Mouse (Mus musculus): ENCODE results near the gene Hlcs. TPM values are rescaled to one million over a fixed set of nuclear protein-coding genes. Genes with fewer than 3 reads are reported as not detected.

Gene Hlcs
- polyA plus RNA-seq, 1 experiment from 2014 or later: 12.5 TPM

DNA sequence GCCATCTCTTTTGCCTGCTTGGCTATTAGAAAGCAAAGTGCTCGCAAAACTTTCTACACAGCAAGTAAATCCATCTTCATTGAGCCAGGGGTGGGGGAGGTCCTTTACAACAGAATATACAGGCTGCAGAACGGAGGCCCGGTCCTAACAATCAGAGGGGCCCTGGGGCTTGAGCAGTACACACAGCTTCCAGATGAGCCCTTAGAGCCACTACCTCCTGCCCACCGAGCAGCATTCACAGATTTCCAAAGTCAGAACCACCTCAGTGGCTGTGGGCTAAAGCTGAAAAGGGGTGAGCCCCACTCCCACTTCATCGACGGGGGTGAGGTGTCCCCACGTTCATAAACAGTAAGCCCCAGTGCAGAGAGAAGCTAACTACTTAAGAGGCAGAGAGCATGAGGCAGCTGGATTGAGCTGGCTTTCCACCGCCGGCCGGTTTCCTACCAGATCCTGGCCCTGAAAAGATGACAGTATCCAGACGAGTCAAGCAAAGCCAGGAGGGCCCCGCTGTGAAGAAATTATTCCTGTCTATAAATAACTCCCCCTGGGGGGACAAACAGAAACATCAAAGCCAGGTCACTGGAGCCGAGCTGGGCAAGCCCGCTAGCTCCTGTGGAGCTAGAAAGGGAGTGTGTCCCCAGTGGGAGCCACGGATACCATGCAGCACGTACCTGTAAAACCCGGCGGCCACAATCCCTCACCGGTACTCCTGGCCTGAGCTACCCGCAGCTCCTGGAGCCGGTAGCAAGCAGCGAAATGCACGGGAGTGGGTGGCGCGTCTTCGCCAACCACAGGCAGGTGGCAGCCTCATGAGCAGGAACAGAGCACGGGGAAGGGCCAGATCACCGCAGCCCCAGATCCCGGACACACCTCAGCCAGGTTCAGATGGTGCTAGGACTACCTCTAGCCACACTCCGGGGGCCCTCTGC lies 10.8 kb downstream of the Hlcs start:
- Histone ChIP-seq H3K27me3 (ENCODE audit: control insufficient read depth, insufficient read depth, low read length) (0 out of 2 replicates have a peak, but pooled peaks cover 4% of the 10 kb centered on the region), H3K4me3 (ENCODE audit: low read length) (peak overlapping the region; percentile 19), H3K4me1 (ENCODE audit: control insufficient read depth, insufficient read depth, low read length) (peaks cover 8% of the 10 kb centered on the region; the same call in 1 of the 2 replicates), H3K27ac (ENCODE audit: low read depth, low read length) (peak overlapping the region; percentile 30; the same call in 1 of the 2 replicates), H3K36me3 (ENCODE audit: control insufficient read depth, insufficient read depth, low read length) (no peaks in the 10 kb centered on the region), H3K9ac (ENCODE audit: low read depth, low read length) (peak overlapping the region; percentile 45), H3K9me3 (ENCODE audit: control insufficient read depth, low read length) (peaks cover 3% of the 10 kb centered on the region; the same call in 1 of the 2 replicates), H3K4me2 (replicated peaks; ENCODE audit: low read depth, low read length) (peak overlapping the region; percentile 44)
- WGBS: 5% methylated on average over 30 of the region's 30 CpGs
- peak; percentile 70 for ATAC-seq (ENCODE audit: low FRiP score, low TSS enrichment)

DNA sequence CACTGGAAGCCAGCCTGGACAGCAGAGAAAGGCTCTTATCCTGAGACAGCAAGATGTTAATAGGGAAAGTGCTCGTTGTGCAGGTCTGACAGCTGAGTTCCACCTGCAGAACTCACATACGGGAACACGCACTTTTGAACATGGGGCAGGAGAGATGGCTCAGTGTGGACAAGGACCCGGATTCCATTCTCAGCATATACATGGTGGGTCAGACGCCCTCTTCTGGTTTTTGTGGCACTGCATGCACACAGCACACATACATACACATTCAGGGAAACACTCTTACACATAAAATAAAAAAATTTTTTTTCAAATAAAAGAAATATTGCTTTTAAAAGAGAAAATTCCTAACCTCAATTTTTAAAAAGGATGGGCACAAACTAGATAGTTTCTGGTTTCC lies 11.7 kb downstream of the Hlcs start:
- H3K9ac ChIP-seq (ENCODE audit: low read depth, low read length): no peak overlapping the region
- no peak overlapping the region for H3K27ac ChIP-seq (ENCODE audit: low read depth, low read length)
- no peak for ATAC-seq (ENCODE audit: low FRiP score, low TSS enrichment)
- 87% methylated on average over 5 of the region's 5 CpGs for WGBS
- peaks cover 8% of the 10 kb centered on the region; the same call in 1 of the 2 replicates for H3K4me1 ChIP-seq (ENCODE audit: control insufficient read depth, insufficient read depth, low read length)
- H3K9me3 ChIP-seq (ENCODE audit: control insufficient read depth, low read length): peaks cover 3% of the 10 kb centered on the region; the same call in 1 of the 2 replicates
- 0 out of 2 replicates have a peak, but pooled peaks cover 4% of the 10 kb centered on the region for H3K27me3 ChIP-seq (ENCODE audit: control insufficient read depth, insufficient read depth, low read length)
- H3K4me3 ChIP-seq (ENCODE audit: low read length): no peak overlapping the region
- H3K36me3 ChIP-seq (ENCODE audit: control insufficient read depth, insufficient read depth, low read length): no peaks in the 10 kb centered on the region
- H3K4me2 ChIP-seq (replicated peaks; ENCODE audit: low read depth, low read length): no peak overlapping the region

GRCm38 (mm10) chr16:94301194-94301593 lies 12.2 kb downstream of the Hlcs start:
- H3K4me2 ChIP-seq (replicated peaks; ENCODE audit: low read depth, low read length): no peak overlapping the region
- H3K27ac ChIP-seq (ENCODE audit: low read depth, low read length): no peak overlapping the region
- no peaks in the 10 kb centered on the region for H3K36me3 ChIP-seq (ENCODE audit: control insufficient read depth, insufficient read depth, low read length)
- H3K9me3 ChIP-seq (ENCODE audit: control insufficient read depth, low read length): peaks cover 3% of the 10 kb centered on the region; the same call in 1 of the 2 replicates
- no peak overlapping the region for H3K4me3 ChIP-seq (ENCODE audit: low read length)
- no peak overlapping the region for H3K9ac ChIP-seq (ENCODE audit: low read depth, low read length)
- 0 out of 2 replicates have a peak, but pooled peaks cover 4% of the 10 kb centered on the region for H3K27me3 ChIP-seq (ENCODE audit: control insufficient read depth, insufficient read depth, low read length)
- H3K4me1 ChIP-seq (ENCODE audit: control insufficient read depth, insufficient read depth, low read length): peaks cover 8% of the 10 kb centered on the region; the same call in 1 of the 2 replicates
- ATAC-seq (ENCODE audit: low FRiP score, low TSS enrichment): no peak
- WGBS: 89% methylated on average over 4 of the region's 4 CpGs

DNA sequence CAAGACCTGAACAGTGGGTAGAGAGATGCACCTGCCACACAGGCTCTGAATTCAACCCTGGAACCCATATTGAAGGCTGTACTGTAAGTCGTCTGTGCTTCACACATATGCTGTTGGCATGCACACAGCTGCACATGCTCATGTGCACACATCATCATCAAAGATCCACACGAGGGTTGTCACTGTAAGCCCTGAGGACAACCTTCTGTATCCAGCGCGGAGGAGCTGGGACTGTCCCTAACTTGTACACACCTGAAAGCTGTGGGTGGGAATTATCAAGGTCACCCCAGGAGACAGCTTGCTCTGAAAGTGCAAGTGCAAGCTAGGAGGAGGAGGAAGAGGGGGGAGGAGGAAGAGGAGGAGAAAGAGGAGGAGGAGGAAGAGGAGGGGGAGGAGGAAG lies 14.2 kb downstream of the Hlcs start:
- no peaks in the 10 kb centered on the region for H3K36me3 ChIP-seq (ENCODE audit: control insufficient read depth, insufficient read depth, low read length)
- no peak overlapping the region for H3K4me2 ChIP-seq (replicated peaks; ENCODE audit: low read depth, low read length)
- ATAC-seq (ENCODE audit: low FRiP score, low TSS enrichment): no peak
- WGBS: 68% methylated on average over 4 of the region's 4 CpGs
- no peak overlapping the region for H3K27ac ChIP-seq (ENCODE audit: low read depth, low read length)
- 0 out of 2 replicates have a peak, but pooled peaks cover 4% of the 10 kb centered on the region for H3K27me3 ChIP-seq (ENCODE audit: control insufficient read depth, insufficient read depth, low read length)
- H3K4me1 ChIP-seq (ENCODE audit: control insufficient read depth, insufficient read depth, low read length): peaks cover 8% of the 10 kb centered on the region; the same call in 1 of the 2 replicates
- no peak overlapping the region for H3K9ac ChIP-seq (ENCODE audit: low read depth, low read length)
- no peak overlapping the region for H3K4me3 ChIP-seq (ENCODE audit: low read length)
- no peaks in the 10 kb centered on the region for H3K9me3 ChIP-seq (ENCODE audit: control insufficient read depth, low read length)

DNA sequence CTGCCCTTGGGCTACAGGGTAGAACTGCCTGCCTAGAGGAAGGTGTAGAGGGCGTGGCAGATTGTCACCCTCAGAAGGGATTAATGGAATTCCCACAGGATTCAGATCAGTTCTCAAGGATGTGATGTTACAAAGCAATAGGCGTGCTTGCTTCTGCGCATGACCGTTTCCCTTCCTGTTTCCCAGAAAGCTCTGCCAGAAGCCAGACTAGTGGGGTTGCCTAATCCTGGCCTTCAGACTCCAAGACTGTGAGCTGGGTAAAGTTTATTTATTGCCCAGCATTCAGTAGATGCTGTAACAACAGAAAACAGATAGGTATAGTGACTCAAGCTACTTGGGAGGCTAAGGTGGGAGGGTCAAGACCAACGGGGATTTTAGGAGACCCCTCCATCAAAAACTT lies 15.3 kb downstream of the Hlcs start:
- Histone ChIP-seq H3K4me3 (ENCODE audit: low read length) (no peak overlapping the region), H3K4me1 (ENCODE audit: control insufficient read depth, insufficient read depth, low read length) (peaks cover 8% of the 10 kb centered on the region; the same call in 1 of the 2 replicates), H3K27ac (ENCODE audit: low read depth, low read length) (no peak overlapping the region), H3K27me3 (ENCODE audit: control insufficient read depth, insufficient read depth, low read length) (0 out of 2 replicates have a peak, but pooled peaks cover 4% of the 10 kb centered on the region), H3K9ac (ENCODE audit: low read depth, low read length) (no peak overlapping the region), H3K36me3 (ENCODE audit: control insufficient read depth, insufficient read depth, low read length) (no peaks in the 10 kb centered on the region), H3K9me3 (ENCODE audit: control insufficient read depth, low read length) (no peaks in the 10 kb centered on the region), H3K4me2 (replicated peaks; ENCODE audit: low read depth, low read length) (no peak overlapping the region)
- no peak for ATAC-seq (ENCODE audit: low FRiP score, low TSS enrichment)
- 92% methylated on average over 5 of the region's 5 CpGs for WGBS

GRCm38 (mm10) chr16:94291141-94291540 lies 22.2 kb downstream of the Hlcs start:
- no peak for ATAC-seq (ENCODE audit: low FRiP score, low TSS enrichment)
- 83% methylated on average over 4 of the region's 4 CpGs for WGBS
- no peaks in the 10 kb centered on the region for H3K36me3 ChIP-seq (ENCODE audit: control insufficient read depth, insufficient read depth, low read length)
- H3K27me3 ChIP-seq (ENCODE audit: control insufficient read depth, insufficient read depth, low read length): no peaks in the 10 kb centered on the region
- H3K4me1 ChIP-seq (ENCODE audit: control insufficient read depth, insufficient read depth, low read length): no peaks in the 10 kb centered on the region
- no peak overlapping the region for H3K4me3 ChIP-seq (ENCODE audit: low read length)
- H3K4me2 ChIP-seq (replicated peaks; ENCODE audit: low read depth, low read length): no peak overlapping the region
- no peak overlapping the region for H3K27ac ChIP-seq (ENCODE audit: low read depth, low read length)
- H3K9me3 ChIP-seq (ENCODE audit: control insufficient read depth, low read length): no peaks in the 10 kb centered on the region
- no peak overlapping the region for H3K9ac ChIP-seq (ENCODE audit: low read depth, low read length)

DNA sequence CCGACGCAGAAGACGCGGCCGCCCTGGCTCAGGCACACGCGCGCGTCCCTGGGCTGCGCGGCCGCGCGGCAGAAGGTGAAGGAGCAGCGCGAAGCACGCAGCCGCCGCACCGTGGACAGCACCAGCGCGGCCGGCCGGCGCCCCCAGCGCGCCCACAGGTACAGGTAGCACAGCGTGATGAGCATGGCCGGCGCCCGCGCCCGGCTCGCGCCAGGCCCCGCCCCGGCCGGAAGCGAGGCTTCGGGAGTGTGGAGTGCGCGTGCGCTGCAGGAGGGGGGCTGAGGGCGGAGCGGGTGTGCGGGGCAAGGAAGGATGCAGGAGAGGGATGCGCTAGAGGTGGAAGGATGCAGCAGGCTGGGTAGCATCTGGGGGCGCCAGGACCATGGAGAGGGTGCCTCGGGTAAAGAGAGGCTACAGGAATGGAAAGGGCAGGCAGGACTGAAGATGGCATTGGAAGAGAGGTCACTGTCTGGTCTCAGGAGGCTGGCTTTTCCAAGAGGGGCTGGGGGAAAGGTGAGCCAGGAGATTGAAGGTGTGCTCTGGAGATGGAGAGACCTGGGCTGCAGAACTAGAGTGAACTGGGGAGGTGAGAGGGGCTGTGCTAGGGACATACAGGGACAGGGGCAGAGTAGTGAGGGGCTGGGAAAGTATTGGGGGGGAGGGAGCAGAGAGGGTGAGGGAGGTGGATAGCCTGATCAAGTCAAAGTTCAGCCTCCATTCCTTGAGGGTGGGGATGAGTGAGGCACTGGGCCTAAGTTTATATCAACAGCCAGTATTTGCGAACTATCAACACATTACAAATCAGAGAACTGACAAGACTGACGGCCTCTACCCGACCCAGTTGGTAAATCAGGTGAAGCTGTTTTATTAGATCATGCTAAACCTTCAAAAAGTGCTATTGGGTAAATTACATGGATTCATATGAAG lies 23.0 kb downstream of the Hlcs start:
- peak overlapping the region; percentile 87 for H3K4me2 ChIP-seq (replicated peaks; ENCODE audit: low read depth, low read length)
- WGBS: 5% methylated on average over 52 of the region's 52 CpGs
- ATAC-seq (ENCODE audit: low FRiP score, low TSS enrichment): peak; percentile 97
- H3K27me3 ChIP-seq (ENCODE audit: control insufficient read depth, insufficient read depth, low read length): no peaks in the 10 kb centered on the region
- H3K9me3 ChIP-seq (ENCODE audit: control insufficient read depth, low read length): no peaks in the 10 kb centered on the region
- peak overlapping the region; percentile 86 for H3K4me3 ChIP-seq (ENCODE audit: low read length)
- H3K27ac ChIP-seq (ENCODE audit: low read depth, low read length): peak overlapping the region; percentile 47
- no peaks in the 10 kb centered on the region for H3K36me3 ChIP-seq (ENCODE audit: control insufficient read depth, insufficient read depth, low read length)
- peak overlapping the region; percentile 84 for H3K9ac ChIP-seq (ENCODE audit: low read depth, low read length)
- no peaks in the 10 kb centered on the region for H3K4me1 ChIP-seq (ENCODE audit: control insufficient read depth, insufficient read depth, low read length)

DNA sequence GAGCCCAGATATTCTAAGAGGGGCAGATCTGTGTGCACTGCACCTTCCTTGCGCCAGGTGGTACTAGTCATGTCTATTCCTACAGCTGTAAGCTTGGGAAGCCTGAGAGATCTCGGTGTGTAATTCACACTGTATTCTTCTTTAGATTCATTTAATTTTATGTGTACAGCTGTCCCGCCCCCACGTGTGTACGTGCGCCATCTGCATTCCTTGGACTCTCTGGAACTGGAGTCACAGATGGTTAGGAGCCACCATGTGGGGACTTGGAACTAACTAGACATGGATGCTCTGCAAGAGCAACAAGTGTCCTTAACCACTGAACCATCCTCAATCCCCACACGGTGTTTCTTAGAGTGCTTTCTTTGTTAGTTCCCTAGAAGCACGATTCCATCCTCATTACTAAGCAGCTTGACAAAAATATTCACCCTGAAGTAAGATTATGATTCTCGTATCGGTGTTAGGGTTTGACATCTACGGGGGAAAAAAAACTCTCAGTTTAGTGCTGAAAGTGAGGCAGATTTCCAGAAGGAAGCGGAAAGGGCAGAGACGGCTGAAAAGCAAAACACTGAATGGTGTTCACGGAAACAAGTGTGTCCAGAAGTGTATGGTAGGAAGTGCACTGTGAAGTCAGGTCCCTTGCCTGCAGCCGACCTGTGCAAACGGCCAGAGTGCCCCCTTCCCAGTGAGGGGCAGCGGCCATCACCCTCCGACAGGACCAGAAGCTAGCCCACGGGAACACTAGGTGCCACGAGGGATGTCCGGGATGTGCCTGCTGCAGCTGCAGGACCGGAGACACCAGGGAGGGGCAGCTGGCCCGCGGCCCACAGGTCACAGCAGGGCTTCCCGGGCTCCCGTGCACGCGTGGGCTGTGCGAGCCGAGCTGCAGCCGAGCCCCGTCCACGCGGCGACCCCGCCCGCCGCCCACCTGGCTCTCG lies 24.0 kb downstream of the Hlcs start:
- Histone ChIP-seq H3K4me1 (ENCODE audit: control insufficient read depth, insufficient read depth, low read length) (no peaks in the 10 kb centered on the region), H3K9me3 (ENCODE audit: control insufficient read depth, low read length) (no peaks in the 10 kb centered on the region), H3K4me2 (replicated peaks; ENCODE audit: low read depth, low read length) (peak overlapping the region; percentile 87), H3K27me3 (ENCODE audit: control insufficient read depth, insufficient read depth, low read length) (no peaks in the 10 kb centered on the region), H3K9ac (ENCODE audit: low read depth, low read length) (peak overlapping the region; percentile 84), H3K36me3 (ENCODE audit: control insufficient read depth, insufficient read depth, low read length) (no peaks in the 10 kb centered on the region), H3K27ac (ENCODE audit: low read depth, low read length) (peak overlapping the region; percentile 47), H3K4me3 (ENCODE audit: low read length) (peak overlapping the region; percentile 86)
- WGBS: 10% methylated on average over 39 of the region's 39 CpGs
- ATAC-seq (ENCODE audit: low FRiP score, low TSS enrichment): peak; percentile 41; the same call in 1 of the 2 replicates

Data from kidney, embryonic 14.5 days (tissue).